Mouse (Mus musculus): ENCODE measurements at regions not wholly inside any gene's neighbourhood (a gene's known extent, or its start where the extent isn't known, plus 50 kb on each side); places are given as distances from the start of the nearest gene placed in this dataset.

- DNase-seq (ENCODE audit: low read depth, low spot score) = no peak
These were observed 208.1 kb upstream of the Clint1 start for GRCm38 (mm10) chr11:45643629-45644325.

- DNase-seq (ENCODE audit: low read depth, low spot score) = no peak
These were observed 206.0 kb upstream of the Clint1 start for GRCm38 (mm10) chr11:45645815-45646214.

GRCm38 (mm10) chr11:45647888-45648287, 204.0 kb upstream of the Clint1 start:
- DNase-seq (ENCODE audit: low read depth, low spot score) = no peak

GRCm38 (mm10) chr11:45656260-45656659, 195.6 kb upstream of the Clint1 start:
- DNase-seq (ENCODE audit: low read depth, low spot score) = no peak

GRCm38 (mm10) chr11:45670156-45670830, 181.6 kb upstream of the Clint1 start:
- DNase-seq (ENCODE audit: low read depth, low spot score) = no peak

GRCm38 (mm10) chr11:45678666-45679292, 173.1 kb upstream of the Clint1 start:
- peak; percentile 9 for DNase-seq (ENCODE audit: low read depth, low spot score)

- DNase-seq (ENCODE audit: low read depth, low spot score) = no peak
These were observed 172.6 kb upstream of the Clint1 start for GRCm38 (mm10) chr11:45679293-45679673.

- no peak for DNase-seq (ENCODE audit: low read depth, low spot score)
These were observed 166.3 kb upstream of the Clint1 start for GRCm38 (mm10) chr11:45685571-45685970.

GRCm38 (mm10) chr11:45693206-45693605, 158.6 kb upstream of the Clint1 start:
- no peak for DNase-seq (ENCODE audit: low read depth, low spot score)

GRCm38 (mm10) chr11:45701506-45701905, 150.3 kb upstream of the Clint1 start:
- DNase-seq (ENCODE audit: low read depth, low spot score) = no peak

- DNase-seq (ENCODE audit: low read depth, low spot score) = no peak
These were observed 148.9 kb upstream of the Clint1 start for GRCm38 (mm10) chr11:45702916-45703315.

GRCm38 (mm10) chr11:45704411-45704810, 147.4 kb upstream of the Clint1 start:
- DNase-seq (ENCODE audit: low read depth, low spot score) = no peak

- no peak for DNase-seq (ENCODE audit: low read depth, low spot score)
These were observed 133.2 kb upstream of the Clint1 start for GRCm38 (mm10) chr11:45718630-45719029.

GRCm38 (mm10) chr11:45719821-45720220, 132.0 kb upstream of the Clint1 start:
- DNase-seq (ENCODE audit: low read depth, low spot score) = no peak

GRCm38 (mm10) chr11:45736561-45736960, 115.3 kb upstream of the Clint1 start:
- no peak for DNase-seq (ENCODE audit: low read depth, low spot score)

GRCm38 (mm10) chr11:45738331-45738730, 113.5 kb upstream of the Clint1 start:
- no peak for DNase-seq (ENCODE audit: low read depth, low spot score)

GRCm38 (mm10) chr11:45745941-45746340, 105.9 kb upstream of the Clint1 start:
- no peak for DNase-seq (ENCODE audit: low read depth, low spot score)

GRCm38 (mm10) chr11:45750249-45750648, 101.6 kb upstream of the Clint1 start:
- no peak for DNase-seq (ENCODE audit: low read depth, low spot score)

GRCm38 (mm10) chr11:45752237-45752636, 99.6 kb upstream of the Clint1 start:
- DNase-seq (ENCODE audit: low read depth, low spot score) = no peak

GRCm38 (mm10) chr11:45752791-45753190, 99.1 kb upstream of the Clint1 start:
- DNase-seq (ENCODE audit: low read depth, low spot score) = no peak

- DNase-seq (ENCODE audit: low read depth, low spot score) = no peak
These were observed 84.8 kb upstream of the Clint1 start for GRCm38 (mm10) chr11:45767081-45767480.

- DNase-seq (ENCODE audit: low read depth, low spot score) = no peak
These were observed 69.4 kb upstream of the Clint1 start for GRCm38 (mm10) chr11:45782435-45782834.

GRCm38 (mm10) chr11:45785806-45786205, 66.0 kb upstream of the Clint1 start:
- no peak for DNase-seq (ENCODE audit: low read depth, low spot score)
